Mouse (Mus musculus): ENCODE measurements around the gene Slc25a26. TPM values are rescaled to one million over a fixed set of nuclear protein-coding genes. Genes with fewer than 3 reads are reported as not detected.

The Slc25a26 gene
- polyA plus RNA-seq, 1 experiment, result 9.5 TPM

GRCm38 (mm10) chr6:94537652-94538051, 37.5 kb downstream of the Slc25a26 start:
- Histone ChIP-seq H3K27me3 (ENCODE audit: control insufficient read depth, insufficient read depth, low read length) (no peaks in the 10 kb centered on the region), H3K27ac (ENCODE audit: control insufficient read depth, insufficient read depth, low read length) (no peak overlapping the region), H3K4me1 (replicated peaks; ENCODE audit: control insufficient read depth, insufficient read depth, low read length) (peaks cover 9% of the 10 kb centered on the region), H3K4me3 (ENCODE audit: control insufficient read depth, insufficient read depth, low read length) (no peak overlapping the region), H3K36me3 (ENCODE audit: control insufficient read depth, insufficient read depth, low read length) (no peaks in the 10 kb centered on the region)
- no peak for DNase-seq
- 95% methylated on average over 1 of the region's 1 CpGs for WGBS
- TF ChIP-seq CTCF (IDR thresholded peaks at IDR 0.05; ENCODE audit: borderline replicate concordance, control insufficient read depth, extremely low read depth, insufficient read depth, low read length, poor library complexity) (no peak), POLR2A (IDR thresholded peaks at IDR 0.05; ENCODE audit: control insufficient read depth, extremely low read depth, insufficient read depth, low read length, poor library complexity) (no peak)

- H3K4me1 ChIP-seq (replicated peaks; ENCODE audit: control insufficient read depth, insufficient read depth, low read length), result no peaks in the 10 kb centered on the region
- WGBS, result 90% methylated on average over 3 of the region's 3 CpGs
- H3K27ac ChIP-seq (ENCODE audit: control insufficient read depth, insufficient read depth, low read length), result no peak overlapping the region
- no peak overlapping the region for H3K4me3 ChIP-seq (ENCODE audit: control insufficient read depth, insufficient read depth, low read length)
- H3K36me3 ChIP-seq (ENCODE audit: control insufficient read depth, insufficient read depth, low read length), result no peaks in the 10 kb centered on the region
- DNase-seq, result no peak
- H3K27me3 ChIP-seq (ENCODE audit: control insufficient read depth, insufficient read depth, low read length), result no peaks in the 10 kb centered on the region
- no peak for TF ChIP-seq CTCF (IDR thresholded peaks at IDR 0.05; ENCODE audit: borderline replicate concordance, control insufficient read depth, extremely low read depth, insufficient read depth, low read length, poor library complexity)
- TF ChIP-seq POLR2A (IDR thresholded peaks at IDR 0.05; ENCODE audit: control insufficient read depth, extremely low read depth, insufficient read depth, low read length, poor library complexity), result no peak
Observed at GRCm38 (mm10) chr6:94540090-94540489, 40.0 kb downstream of the Slc25a26 start.

- no peaks in the 10 kb centered on the region for H3K27me3 ChIP-seq (ENCODE audit: control insufficient read depth, insufficient read depth, low read length)
- no peak overlapping the region for H3K4me3 ChIP-seq (ENCODE audit: control insufficient read depth, insufficient read depth, low read length)
- TF ChIP-seq CTCF (IDR thresholded peaks at IDR 0.05; ENCODE audit: borderline replicate concordance, control insufficient read depth, extremely low read depth, insufficient read depth, low read length, poor library complexity) (no peak), POLR2A (IDR thresholded peaks at IDR 0.05; ENCODE audit: control insufficient read depth, extremely low read depth, insufficient read depth, low read length, poor library complexity) (no peak)
- no peaks in the 10 kb centered on the region for H3K36me3 ChIP-seq (ENCODE audit: control insufficient read depth, insufficient read depth, low read length)
- no peak overlapping the region for H3K27ac ChIP-seq (ENCODE audit: control insufficient read depth, insufficient read depth, low read length)
- DNase-seq, result no peak
- no peaks in the 10 kb centered on the region for H3K4me1 ChIP-seq (replicated peaks; ENCODE audit: control insufficient read depth, insufficient read depth, low read length)
- 96% methylated on average over 4 of the region's 4 CpGs for WGBS
Observed at GRCm38 (mm10) chr6:94540615-94541014, 40.5 kb downstream of the Slc25a26 start.

- TF ChIP-seq POLR2A (IDR thresholded peaks at IDR 0.05; ENCODE audit: control insufficient read depth, extremely low read depth, insufficient read depth, low read length, poor library complexity) (no peak), CTCF (IDR thresholded peaks at IDR 0.05; ENCODE audit: borderline replicate concordance, control insufficient read depth, extremely low read depth, insufficient read depth, low read length, poor library complexity) (no peak)
- Histone ChIP-seq H3K4me1 (replicated peaks; ENCODE audit: control insufficient read depth, insufficient read depth, low read length) (no peaks in the 10 kb centered on the region), H3K27ac (ENCODE audit: control insufficient read depth, insufficient read depth, low read length) (no peak overlapping the region), H3K4me3 (ENCODE audit: control insufficient read depth, insufficient read depth, low read length) (no peak overlapping the region), H3K27me3 (ENCODE audit: control insufficient read depth, insufficient read depth, low read length) (no peaks in the 10 kb centered on the region), H3K36me3 (ENCODE audit: control insufficient read depth, insufficient read depth, low read length) (no peaks in the 10 kb centered on the region)
- no peak for DNase-seq
- 88% methylated on average over 6 of the region's 6 CpGs for WGBS
Observed at GRCm38 (mm10) chr6:94541133-94541532, 41.0 kb downstream of the Slc25a26 start.

GRCm38 (mm10) chr6:94541854-94542253, 41.7 kb downstream of the Slc25a26 start:
- no peaks in the 10 kb centered on the region for H3K4me1 ChIP-seq (replicated peaks; ENCODE audit: control insufficient read depth, insufficient read depth, low read length)
- TF ChIP-seq POLR2A (IDR thresholded peaks at IDR 0.05; ENCODE audit: control insufficient read depth, extremely low read depth, insufficient read depth, low read length, poor library complexity), result no peak
- no peak for TF ChIP-seq CTCF (IDR thresholded peaks at IDR 0.05; ENCODE audit: borderline replicate concordance, control insufficient read depth, extremely low read depth, insufficient read depth, low read length, poor library complexity)
- WGBS, result 93% methylated on average over 7 of the region's 7 CpGs
- no peak overlapping the region for H3K27ac ChIP-seq (ENCODE audit: control insufficient read depth, insufficient read depth, low read length)
- H3K36me3 ChIP-seq (ENCODE audit: control insufficient read depth, insufficient read depth, low read length), result no peaks in the 10 kb centered on the region
- no peak overlapping the region for H3K4me3 ChIP-seq (ENCODE audit: control insufficient read depth, insufficient read depth, low read length)
- no peaks in the 10 kb centered on the region for H3K27me3 ChIP-seq (ENCODE audit: control insufficient read depth, insufficient read depth, low read length)
- no peak for DNase-seq

- 57% methylated on average over 5 of the region's 5 CpGs for WGBS
- no peaks in the 10 kb centered on the region for H3K36me3 ChIP-seq (ENCODE audit: control insufficient read depth, insufficient read depth, low read length)
- TF ChIP-seq POLR2A (IDR thresholded peaks at IDR 0.05; ENCODE audit: control insufficient read depth, extremely low read depth, insufficient read depth, low read length, poor library complexity) (no peak), CTCF (IDR thresholded peaks at IDR 0.05; ENCODE audit: borderline replicate concordance, control insufficient read depth, extremely low read depth, insufficient read depth, low read length, poor library complexity) (no peak)
- DNase-seq, result peak; percentile 58
- no peak overlapping the region for H3K4me3 ChIP-seq (ENCODE audit: control insufficient read depth, insufficient read depth, low read length)
- no peak overlapping the region for H3K27ac ChIP-seq (ENCODE audit: control insufficient read depth, insufficient read depth, low read length)
- H3K4me1 ChIP-seq (replicated peaks; ENCODE audit: control insufficient read depth, insufficient read depth, low read length), result no peaks in the 10 kb centered on the region
- H3K27me3 ChIP-seq (ENCODE audit: control insufficient read depth, insufficient read depth, low read length), result no peaks in the 10 kb centered on the region
Observed at GRCm38 (mm10) chr6:94543902-94544840, 44.0 kb downstream of the Slc25a26 start.

Data from thymus, adult 2 months (tissue).